In the genomic region with DNA sequence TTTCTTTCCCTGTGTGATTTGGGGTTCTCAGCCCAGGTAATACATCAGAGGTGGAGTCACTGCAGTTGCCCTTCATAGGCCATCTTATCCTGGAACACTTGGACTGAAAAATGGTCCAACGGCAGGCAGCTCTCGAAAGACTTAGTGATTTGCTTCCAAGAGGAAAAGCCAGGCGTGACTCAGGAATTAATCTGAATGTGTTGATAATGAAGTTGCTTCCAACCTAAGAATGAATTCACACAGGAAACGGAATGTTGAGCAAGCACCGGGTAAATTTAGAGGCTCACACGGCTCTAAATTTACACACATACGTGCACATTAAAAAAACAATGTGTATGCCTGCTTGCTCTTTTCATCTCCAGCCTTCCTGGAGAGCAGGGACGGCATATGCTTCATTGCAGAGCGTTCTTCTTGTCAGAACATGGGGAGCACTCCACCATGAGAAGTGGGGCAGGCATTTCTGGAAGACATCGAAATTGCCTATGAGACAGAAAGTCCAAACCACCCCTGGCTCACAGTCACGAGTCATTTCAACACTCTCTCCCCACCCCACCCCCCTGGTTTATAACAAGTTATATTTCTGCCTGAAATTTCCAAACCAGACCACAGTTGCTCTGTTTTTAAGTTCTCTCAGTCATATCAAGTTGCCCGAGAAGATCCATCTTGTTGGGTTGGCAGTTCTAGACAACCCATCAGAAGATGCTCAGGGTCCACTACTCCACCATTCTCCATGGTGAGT, we compare ENCODE assay signal across 15 mouse cellular contexts.
A peak's percentile ranks its signal among the peaks of the same experiment; 100 is the strongest.
DNase-seq lines count a peak whose midpoint lies in the region; ATAC-seq and TF ChIP-seq lines count a peak whose summit lies in the region.
"Had no signal": no experiment of that assay in that cellular context is flagged by ENCODE, and none has a peak within 500 bp of the region (broad histone marks: within the 10 kb centered on the region; RNA-seq: fewer than 3 reads in every experiment).

No protein-coding gene starts in this region.

- no peak for ATAC-seq in forebrain, embryonic 11.5 days (replicated peaks; ENCODE audit: low FRiP score)
- ATAC-seq in forebrain, embryonic 13.5 days, result no peak
- ATAC-seq in hindbrain, embryonic 13.5 days (ENCODE audit: low FRiP score), result no peak
- ATAC-seq in hindbrain, embryonic 16.5 days, result no peak
- ATAC-seq in lung, postnatal 0 days, result no peak
- ATAC-seq in granulocyte monocyte progenitor cell, adult 5-6 weeks (replicated peaks; ENCODE audit: poor library complexity, severe bottlenecking), result peak; percentile 79

- H3K4me2 ChIP-seq in forebrain, embryonic 11.5 days (ENCODE audit: low read depth, low read length, severe bottlenecking), result no peak overlapping the region
- no peak overlapping the region for H3K4me2 ChIP-seq in forebrain, embryonic 13.5 days
- no peak overlapping the region for H3K4me2 ChIP-seq in hindbrain, embryonic 13.5 days
- no peak overlapping the region for H3K4me2 ChIP-seq in hindbrain, embryonic 16.5 days (ENCODE audit: low read length)
- H3K4me2 ChIP-seq in lung, postnatal 0 days (replicated peaks; ENCODE audit: low read depth, low read length), result no peak overlapping the region
- H3K4me2 ChIP-seq: kidney, embryonic 15.5 days; limb, embryonic 12.5 days had no signal

- DNase-seq in forebrain, embryonic 11.5 days (ENCODE audit: low spot score), result peak; percentile 21
- peak; percentile 10 for DNase-seq in lung, postnatal 0 days (ENCODE audit: low spot score)
- DNase-seq in lung, adult 2 months, result no peak
- no peak for DNase-seq in ovary, adult 18-20 months (ENCODE audit: low spot score)
- DNase-seq: adrenal gland, postnatal 10 days; cerebellum, adult 9-11 months; embryo, embryonic 11 days; lung, postnatal 36 days had no signal

- no peak for TF ChIP-seq POLR2A in lung, adult 2 months (IDR thresholded peaks at IDR 0.05; ENCODE audit: borderline replicate concordance, extremely low read depth, low read depth, low read length)

- H3K27ac ChIP-seq in forebrain, embryonic 11.5 days (ENCODE audit: low read depth, low read length), result no peak overlapping the region
- no peak overlapping the region for H3K27ac ChIP-seq in forebrain, embryonic 13.5 days
- H3K27ac ChIP-seq in hindbrain, embryonic 13.5 days, result 0 out of 2 replicates have a peak overlapping the region, but pooled peaks have one; percentile 58
- no peak overlapping the region for H3K27ac ChIP-seq in hindbrain, embryonic 16.5 days (ENCODE audit: low read depth, low read length)
- no peak overlapping the region for H3K27ac ChIP-seq in lung, postnatal 0 days (ENCODE audit: low read length)
- H3K27ac ChIP-seq: kidney, embryonic 15.5 days; limb, embryonic 12.5 days; stomach, postnatal 0 days had no signal

- H3K4me1 ChIP-seq in forebrain, embryonic 11.5 days (replicated peaks; ENCODE audit: control insufficient read depth, insufficient read depth, low read length), result no peaks in the 10 kb centered on the region
- H3K4me1 ChIP-seq in forebrain, embryonic 13.5 days, result no peaks in the 10 kb centered on the region
- peaks cover 7% of the 10 kb centered on the region for H3K4me1 ChIP-seq in hindbrain, embryonic 13.5 days (replicated peaks)
- peaks cover 4% of the 10 kb centered on the region; the same call in 1 of the 2 replicates for H3K4me1 ChIP-seq in hindbrain, embryonic 16.5 days (ENCODE audit: control insufficient read depth, insufficient read depth, low read depth, low read length)
- H3K4me1 ChIP-seq in lung, postnatal 0 days (ENCODE audit: insufficient read depth, low read depth, low read length), result no peaks in the 10 kb centered on the region
- H3K4me1 ChIP-seq in lung, adult 2 months (ENCODE audit: control insufficient read depth, insufficient read depth, low read length), result no peaks in the 10 kb centered on the region
- H3K4me1 ChIP-seq: limb, embryonic 12.5 days had no signal

- no peak for TF ChIP-seq CTCF in lung, postnatal 0 days (IDR thresholded peaks at IDR 0.05)
- no peak for TF ChIP-seq CTCF in lung, adult 2 months (IDR thresholded peaks at IDR 0.05; ENCODE audit: insufficient read depth, low read length)

- no peak overlapping the region for H3K9ac ChIP-seq in forebrain, embryonic 11.5 days (ENCODE audit: low read length)
- H3K9ac ChIP-seq in forebrain, embryonic 13.5 days, result no peak overlapping the region
- H3K9ac ChIP-seq in hindbrain, embryonic 13.5 days, result no peak overlapping the region
- H3K9ac ChIP-seq in hindbrain, embryonic 16.5 days (ENCODE audit: low read depth, low read length), result no peak overlapping the region
- H3K9ac ChIP-seq in lung, postnatal 0 days (replicated peaks; ENCODE audit: low read depth), result no peak overlapping the region
- H3K9ac ChIP-seq: kidney, embryonic 15.5 days; limb, embryonic 12.5 days had no signal

- H3K36me3 ChIP-seq in forebrain, embryonic 11.5 days (ENCODE audit: control insufficient read depth, insufficient read depth, low read length), result no peaks in the 10 kb centered on the region
- H3K36me3 ChIP-seq in forebrain, embryonic 13.5 days (ENCODE audit: poor library complexity, severe bottlenecking), result no peaks in the 10 kb centered on the region
- H3K36me3 ChIP-seq in hindbrain, embryonic 13.5 days, result no peaks in the 10 kb centered on the region
- H3K36me3 ChIP-seq in hindbrain, embryonic 16.5 days (ENCODE audit: control insufficient read depth, insufficient read depth, low read length), result no peaks in the 10 kb centered on the region
- H3K36me3 ChIP-seq in lung, postnatal 0 days (ENCODE audit: insufficient read depth, low read length), result no peaks in the 10 kb centered on the region
- H3K36me3 ChIP-seq: kidney, embryonic 15.5 days; limb, embryonic 12.5 days had no signal

- no peaks in the 10 kb centered on the region for H3K9me3 ChIP-seq in forebrain, embryonic 11.5 days (ENCODE audit: control insufficient read depth, low read length)
- H3K9me3 ChIP-seq in forebrain, embryonic 13.5 days (replicated peaks), result no peaks in the 10 kb centered on the region
- H3K9me3 ChIP-seq in hindbrain, embryonic 13.5 days, result no peaks in the 10 kb centered on the region
- no peaks in the 10 kb centered on the region for H3K9me3 ChIP-seq in hindbrain, embryonic 16.5 days (ENCODE audit: control insufficient read depth, low read length)
- H3K9me3 ChIP-seq in lung, postnatal 0 days (ENCODE audit: low read length), result no peaks in the 10 kb centered on the region
- H3K9me3 ChIP-seq: kidney, embryonic 15.5 days; limb, embryonic 12.5 days had no signal

- no peak for TF ChIP-seq EP300 in lung, postnatal 0 days (IDR thresholded peaks at IDR 0.05)

- H3K4me3 ChIP-seq in forebrain, embryonic 11.5 days (ENCODE audit: low read depth, low read length), result no peak overlapping the region
- H3K4me3 ChIP-seq in forebrain, embryonic 13.5 days, result no peak overlapping the region
- H3K4me3 ChIP-seq in hindbrain, embryonic 13.5 days, result no peak overlapping the region
- H3K4me3 ChIP-seq in hindbrain, embryonic 16.5 days (ENCODE audit: low read length), result no peak overlapping the region
- H3K4me3 ChIP-seq in lung, postnatal 0 days (ENCODE audit: low read depth, low read length), result no peak overlapping the region
- H3K4me3 ChIP-seq in lung, adult 2 months (replicated peaks; ENCODE audit: extremely low read depth, low read depth, low read length), result no peak overlapping the region
- H3K4me3 ChIP-seq: kidney, embryonic 15.5 days; limb, embryonic 12.5 days had no signal

- WGBS in forebrain, embryonic 11.5 days, result 89% methylated on average over 12 of the region's 12 CpGs
- 91% methylated on average over 12 of the region's 12 CpGs for WGBS in forebrain, embryonic 13.5 days
- WGBS in hindbrain, embryonic 13.5 days, result 87% methylated on average over 12 of the region's 12 CpGs
- 77% methylated on average over 12 of the region's 12 CpGs for WGBS in hindbrain, embryonic 16.5 days
- WGBS in lung, postnatal 0 days, result 63% methylated on average over 12 of the region's 12 CpGs
- 49% methylated on average over 12 of the region's 12 CpGs for WGBS in lung, adult 2 months

- no peaks in the 10 kb centered on the region for H3K27me3 ChIP-seq in forebrain, embryonic 11.5 days (ENCODE audit: control insufficient read depth, insufficient read depth, low read length)
- no peaks in the 10 kb centered on the region for H3K27me3 ChIP-seq in forebrain, embryonic 13.5 days
- H3K27me3 ChIP-seq in hindbrain, embryonic 13.5 days, result no peaks in the 10 kb centered on the region
- no peaks in the 10 kb centered on the region for H3K27me3 ChIP-seq in hindbrain, embryonic 16.5 days (replicated peaks; ENCODE audit: control insufficient read depth, insufficient read depth, low read length)
- no peaks in the 10 kb centered on the region for H3K27me3 ChIP-seq in lung, postnatal 0 days (replicated peaks; ENCODE audit: insufficient read depth, low read length)
- H3K27me3 ChIP-seq: kidney, embryonic 15.5 days; limb, embryonic 12.5 days had no signal

Comparison
In these comparisons a context has a peak if more than half of its experiments do, and no peak if none do; other contexts are left out.
1. DNase-seq: peak in forebrain, embryonic 11.5 days (single experiment) and lung, postnatal 0 days (single experiment); none in lung, adult 2 months (single experiment) and ovary, adult 18-20 months (single experiment).